Mouse (Mus musculus): ENCODE measurements around the gene Ccdc146.
"Not testable (repeated sequence)": the region's sequence is repeated elsewhere in the genome, so short reads cannot be mapped to it uniquely, and the experiment has no call there.

Gene Ccdc146

GRCm38 (mm10) chr5:21329672-21330665 lies 94.5 kb downstream of the Ccdc146 start:
- no peak for DNase-seq (ENCODE audit: low spot score)

GRCm38 (mm10) chr5:21328560-21328959 lies 95.9 kb downstream of the Ccdc146 start:
- no peak for DNase-seq (ENCODE audit: low spot score)

- peak; percentile 40 for DNase-seq (ENCODE audit: low spot score)
Observed at GRCm38 (mm10) chr5:21326494-21326893, 98.0 kb downstream of the Ccdc146 start.

- DNase-seq (ENCODE audit: low spot score) = no peak
Observed at GRCm38 (mm10) chr5:21320138-21320537, 104.3 kb downstream of the Ccdc146 start.

DNA sequence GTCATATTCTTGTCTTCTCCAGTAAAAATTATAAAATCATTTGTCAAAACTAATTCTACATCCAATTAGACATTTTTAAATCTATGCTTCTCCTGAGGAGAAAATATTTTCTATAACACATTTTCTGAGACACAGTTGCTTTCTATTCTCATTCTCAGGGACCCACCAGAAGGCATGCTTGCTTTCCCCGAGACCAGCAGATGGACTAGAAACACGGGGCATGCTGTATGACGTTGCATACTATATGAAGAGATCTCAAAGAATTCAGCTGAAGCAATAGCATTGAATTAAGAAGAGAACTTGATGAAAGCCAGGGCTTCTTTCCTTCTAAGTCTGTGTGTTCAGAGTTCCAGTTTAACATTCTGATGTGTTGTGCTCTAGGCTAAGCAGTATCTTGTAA lies 109.8 kb downstream of the Ccdc146 start:
- no peak for DNase-seq (ENCODE audit: low spot score)

DNA sequence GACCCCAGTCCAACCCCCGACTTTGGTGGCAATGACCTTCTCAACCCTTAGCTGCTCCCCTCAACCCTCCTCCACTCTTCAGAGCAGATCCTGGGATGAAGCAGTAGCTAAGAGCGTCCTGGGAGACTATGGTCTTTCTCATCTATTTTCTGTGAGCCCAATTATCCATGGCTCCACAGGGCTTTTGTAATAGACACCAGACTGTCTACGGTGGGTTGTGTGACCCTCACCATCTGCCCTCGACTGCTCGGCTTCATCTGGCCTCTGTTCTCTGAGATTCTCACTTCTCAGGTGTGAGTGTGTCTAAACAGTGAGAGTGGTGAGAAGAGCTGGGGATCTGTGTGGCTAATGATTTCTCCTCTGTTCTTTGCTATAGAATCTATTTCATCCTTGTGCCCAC lies 117.3 kb downstream of the Ccdc146 start:
- no peak for DNase-seq (ENCODE audit: low spot score)

DNA sequence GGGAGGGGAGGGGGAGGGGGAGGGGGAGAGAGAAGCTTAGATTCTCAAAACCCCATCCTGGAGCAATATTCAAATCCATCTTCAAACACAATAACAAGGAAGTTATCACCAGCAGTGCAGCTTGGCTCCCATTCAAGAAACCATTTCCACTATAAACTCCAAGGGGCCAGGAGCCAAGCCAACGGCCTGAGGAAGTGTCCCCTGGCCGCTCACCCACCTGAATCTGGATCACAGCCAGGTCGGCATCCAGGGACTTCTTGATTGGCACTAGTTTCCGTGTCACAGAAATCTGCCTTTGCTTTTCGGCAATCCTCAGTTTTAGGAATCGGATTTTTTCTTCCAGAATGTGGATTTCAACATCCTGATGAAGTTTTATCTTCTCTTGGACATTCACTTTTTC lies 123.5 kb downstream of the Ccdc146 start:
- DNase-seq (ENCODE audit: low spot score) = no peak

DNA sequence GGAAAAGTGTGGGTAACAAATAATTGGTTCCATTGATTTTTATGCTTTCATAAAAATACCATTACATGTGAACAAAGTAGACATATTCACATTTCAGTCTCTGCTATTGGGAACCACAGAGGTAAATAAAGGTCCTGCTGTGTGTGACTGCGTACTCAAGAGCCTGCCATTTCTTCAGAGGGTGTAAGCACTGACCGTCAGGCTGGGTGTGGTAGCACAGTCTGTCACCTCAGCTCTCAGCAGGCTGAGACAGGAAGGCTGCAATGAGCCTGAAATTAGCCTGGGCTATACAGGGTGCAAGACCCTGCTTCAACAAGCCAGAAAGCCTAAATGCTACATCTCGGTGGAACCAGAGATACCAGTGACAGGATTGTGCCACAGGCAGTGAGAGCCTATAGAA lies 124.4 kb downstream of the Ccdc146 start:
- no peak for DNase-seq (ENCODE audit: low spot score)

DNA sequence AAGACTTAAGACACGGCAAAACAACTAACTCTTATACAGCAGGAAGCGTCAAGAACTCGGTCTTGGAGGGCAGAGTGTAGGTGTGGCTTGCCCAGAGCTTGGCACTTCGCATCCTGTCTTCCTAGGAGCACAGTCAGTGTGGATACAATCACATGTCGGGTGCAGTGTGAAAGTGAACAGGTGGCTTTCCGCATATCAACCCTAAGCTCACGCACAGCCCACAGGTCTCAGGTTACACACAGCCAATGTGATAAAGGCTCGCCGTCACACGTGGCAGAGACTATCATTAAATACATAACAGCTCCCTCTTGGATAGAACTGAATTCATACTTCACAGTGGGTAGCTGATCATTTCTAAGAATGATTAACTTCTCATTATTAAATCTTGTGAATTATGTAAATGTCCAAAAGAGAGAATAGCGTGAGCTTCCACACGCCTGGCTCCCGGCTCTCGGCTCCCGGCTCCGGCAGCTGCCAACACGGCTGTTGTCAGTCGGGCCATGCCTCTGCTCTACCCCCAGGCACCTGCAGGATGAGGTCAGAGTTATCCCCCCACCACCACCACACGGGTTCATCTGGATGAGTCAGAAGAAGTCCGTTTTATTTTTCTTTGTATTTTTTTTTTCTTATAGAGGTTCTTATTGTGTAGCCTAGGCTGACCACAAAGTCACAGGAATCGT lies 125.3 kb downstream of the Ccdc146 start:
- no peak for DNase-seq (ENCODE audit: low spot score)

GRCm38 (mm10) chr5:21295683-21296082 lies 128.8 kb downstream of the Ccdc146 start:
- no peak for DNase-seq (ENCODE audit: low spot score)

- no peak for DNase-seq (ENCODE audit: low spot score)
Observed at GRCm38 (mm10) chr5:21290594-21290993, 133.9 kb downstream of the Ccdc146 start.

DNA sequence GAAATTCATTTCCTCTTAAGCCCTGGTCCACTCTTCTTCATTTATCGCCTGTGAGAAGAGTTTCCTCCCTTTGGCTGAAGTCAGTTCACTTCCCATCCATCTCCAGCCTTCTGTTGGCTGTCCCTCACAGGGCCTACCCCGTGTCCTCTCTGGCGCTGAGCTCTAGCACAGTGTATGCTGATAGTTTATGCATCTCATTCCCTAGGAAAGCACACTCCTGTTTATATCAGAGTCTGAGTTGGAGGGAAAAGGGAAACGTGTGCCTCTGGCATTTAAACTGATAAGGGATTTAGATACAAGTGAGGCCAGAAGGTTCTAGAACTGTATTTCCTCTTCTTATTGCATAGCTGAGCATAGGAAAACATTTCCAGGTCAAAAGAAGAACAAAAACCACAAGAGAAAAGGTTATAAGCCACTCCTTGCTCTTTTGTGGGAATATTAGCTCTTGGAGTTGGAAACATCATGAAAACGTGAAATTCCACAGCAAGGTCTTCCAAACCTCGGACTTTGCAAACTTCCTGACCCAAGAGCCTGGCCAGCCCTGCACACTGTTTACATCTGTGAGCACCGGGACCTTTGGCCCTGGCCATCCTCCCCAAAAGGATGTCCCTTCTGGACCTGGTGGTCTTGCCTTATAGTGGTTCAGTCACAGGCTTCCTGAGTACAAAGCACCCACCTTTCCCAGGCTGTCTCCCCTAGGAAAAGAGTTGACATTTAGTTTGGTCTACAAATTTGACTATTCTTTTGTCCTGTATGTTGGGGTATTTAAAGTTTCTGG lies 135.6 kb downstream of the Ccdc146 start:
- DNase-seq (ENCODE audit: low spot score) = no peak

- no peak for DNase-seq (ENCODE audit: low spot score)
Observed at GRCm38 (mm10) chr5:21283356-21284062, 141.0 kb downstream of the Ccdc146 start.

DNA sequence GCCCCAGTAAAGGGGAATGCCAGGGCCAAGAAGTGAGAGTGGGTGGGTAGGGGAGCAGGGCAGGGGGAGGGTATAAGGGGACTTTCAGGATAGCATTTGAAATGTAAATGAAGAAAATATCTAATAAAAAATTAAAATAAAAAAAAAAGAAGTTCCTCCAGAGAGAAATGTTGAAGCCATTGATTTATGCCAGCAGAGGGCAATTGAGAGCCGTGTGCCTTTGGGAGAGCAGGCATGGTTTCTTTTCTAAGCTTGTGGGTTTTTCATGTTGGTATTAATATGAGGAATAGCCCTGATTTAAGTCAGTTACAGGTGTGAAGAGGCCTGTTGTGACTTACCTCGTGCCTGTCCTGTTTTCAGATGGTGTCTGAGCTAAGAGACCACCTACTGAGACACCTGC lies 146.8 kb downstream of the Ccdc146 start:
- not testable (repeated sequence) for DNase-seq (ENCODE audit: low spot score)

DNA sequence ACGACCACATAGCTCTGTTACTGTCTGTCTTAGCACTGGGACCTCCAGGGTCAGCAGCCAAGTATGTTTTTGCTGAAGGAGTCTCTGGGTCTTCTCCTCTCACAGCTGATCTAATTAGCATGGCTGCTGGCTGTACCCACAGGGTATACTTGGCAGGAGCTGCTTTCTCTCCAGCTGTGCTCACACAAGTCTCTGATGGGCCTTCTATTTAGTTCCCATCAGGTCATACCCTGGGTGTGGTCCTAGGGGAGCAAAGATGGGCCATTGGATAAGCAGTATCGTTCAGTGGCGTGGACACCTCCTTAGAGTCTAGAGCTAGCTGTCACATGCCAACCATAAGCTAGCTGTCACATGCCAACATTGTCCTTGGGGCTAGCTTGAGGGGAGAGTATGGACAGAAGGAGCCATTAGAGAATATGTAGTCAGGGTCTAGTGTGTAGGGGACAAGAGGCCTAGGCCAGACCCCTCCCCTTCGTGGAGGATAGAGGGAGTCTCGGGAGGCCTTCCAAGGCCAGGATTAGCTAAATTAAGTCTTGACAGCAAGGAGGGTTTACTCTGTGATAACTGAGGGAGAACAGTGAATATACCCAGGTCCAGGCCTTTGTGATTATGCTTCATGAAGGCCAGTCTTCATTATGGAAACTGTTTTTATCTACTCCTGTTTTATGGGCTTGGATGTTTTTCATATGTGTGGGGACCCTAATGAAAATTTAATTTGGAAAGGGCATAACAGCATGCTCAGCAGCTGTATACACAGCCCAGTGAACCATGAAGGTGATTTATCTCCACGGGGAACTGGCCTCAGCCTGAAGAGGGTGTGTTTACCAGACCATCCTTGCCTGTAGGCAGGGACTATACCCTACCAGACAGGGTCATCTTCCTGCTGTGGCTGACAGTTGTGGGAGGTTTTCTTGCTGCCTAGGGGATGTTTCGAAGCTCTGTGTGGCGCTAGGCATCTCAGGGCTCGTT lies 152.8 kb downstream of the Ccdc146 start:
- DNase-seq (ENCODE audit: low spot score) = no peak

- DNase-seq (ENCODE audit: low spot score) = no peak
Observed at GRCm38 (mm10) chr5:21270756-21271155, 153.7 kb downstream of the Ccdc146 start.

DNA sequence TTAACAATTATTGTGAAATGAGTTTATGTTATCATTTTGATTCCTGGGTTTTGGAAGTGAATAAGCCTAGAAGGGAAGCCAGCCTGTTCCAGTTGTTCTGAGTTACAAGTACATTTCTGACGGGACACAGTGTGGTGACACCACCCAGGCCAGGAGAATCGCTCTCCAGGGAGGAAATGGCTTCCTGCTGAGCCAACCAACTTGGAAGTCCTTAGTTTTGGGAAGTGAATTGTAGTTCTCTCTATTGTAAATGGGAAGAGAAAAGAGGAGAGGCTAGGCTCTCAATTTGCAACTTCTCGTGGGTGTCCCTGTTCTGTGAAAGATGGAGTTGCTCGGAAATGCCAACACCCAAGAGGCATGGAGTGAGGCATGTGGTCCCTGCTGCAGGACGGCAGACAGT lies 155.0 kb downstream of the Ccdc146 start:
- DNase-seq (ENCODE audit: low spot score) = no peak

DNA sequence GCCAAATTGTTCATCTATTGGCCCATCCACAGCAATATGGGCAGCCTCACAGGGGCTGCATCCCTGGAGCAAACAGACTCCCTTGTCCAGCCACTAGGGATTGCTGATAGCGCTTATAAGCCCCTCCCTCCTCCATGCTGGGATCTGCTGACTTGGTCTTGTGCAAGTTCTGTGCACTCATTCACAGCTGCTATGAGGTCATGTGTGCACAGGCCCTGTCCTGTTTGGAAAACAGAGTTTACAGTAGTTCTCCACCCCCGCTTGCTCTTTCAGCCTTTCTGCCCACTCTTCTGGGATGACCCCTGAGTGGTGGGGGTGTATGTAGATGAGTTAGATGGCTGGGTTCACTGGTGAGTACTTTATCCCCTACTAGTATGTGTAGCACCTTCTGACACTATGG lies 157.4 kb downstream of the Ccdc146 start:
- DNase-seq (ENCODE audit: low spot score) = no peak

- DNase-seq (ENCODE audit: low spot score) = peak; percentile 78
Observed at GRCm38 (mm10) chr5:21265049-21265448, 159.4 kb downstream of the Ccdc146 start.

DNA sequence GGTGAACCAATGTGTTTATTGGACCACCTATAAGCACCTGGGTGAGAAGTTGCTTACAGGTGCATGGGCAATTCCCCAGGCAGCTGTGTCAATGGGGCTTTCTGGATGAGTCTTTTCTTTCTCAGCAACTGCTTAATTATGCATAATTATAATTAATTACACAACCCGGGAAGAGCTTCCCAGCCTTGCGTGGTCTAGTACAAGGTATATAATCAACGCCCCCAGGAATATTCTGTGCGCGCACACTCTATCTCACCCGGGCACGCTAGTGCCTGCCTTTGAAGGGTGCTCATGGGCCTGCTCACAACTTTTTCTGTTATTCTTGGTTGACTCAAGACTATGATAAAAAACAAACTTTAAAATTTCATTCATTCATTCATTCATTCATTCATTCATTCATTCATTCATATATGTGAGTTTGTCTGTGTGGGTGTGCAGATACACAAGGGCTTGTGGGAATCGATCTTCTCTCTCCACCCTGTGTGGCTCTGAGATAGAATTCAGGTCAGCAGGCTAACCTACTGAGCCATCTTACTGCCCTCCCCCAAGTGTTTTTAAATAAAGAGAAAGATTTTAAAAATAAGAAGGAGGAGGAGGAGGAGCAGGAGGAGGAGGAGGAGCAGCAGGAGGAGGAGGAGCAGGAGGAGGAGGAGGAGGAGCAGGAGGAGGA lies 160.0 kb downstream of the Ccdc146 start:
- no peak for DNase-seq (ENCODE audit: low spot score)
